21 mouse cellular contexts compared by ENCODE assay signal in genomic region chr11:30163081-30163480, GRCm38 (mm10).
DNase-seq lines count a peak whose midpoint lies in the region; ATAC-seq and TF ChIP-seq lines count a peak whose summit lies in the region.
"Had no signal": no experiment of that assay in that cellular context is flagged by ENCODE, and none has a peak within 500 bp of the region (broad histone marks: within the 10 kb centered on the region; RNA-seq: fewer than 3 reads in every experiment).

No protein-coding gene starts in this region.

- H3K9ac ChIP-seq in heart, embryonic 14.5 days (ENCODE audit: low read length): no peak overlapping the region
- H3K9ac ChIP-seq: forebrain, embryonic 13.5 days; hindbrain, embryonic 15.5 days; limb, embryonic 13.5 days; liver, embryonic 14.5 days; midbrain, embryonic 12.5 days; neural tube, embryonic 15.5 days; stomach, embryonic 15.5 days had no signal

- H3K4me2 ChIP-seq in heart, embryonic 14.5 days (ENCODE audit: low read length): no peak overlapping the region
- H3K4me2 ChIP-seq: forebrain, embryonic 13.5 days; hindbrain, embryonic 15.5 days; limb, embryonic 13.5 days; midbrain, embryonic 12.5 days; neural tube, embryonic 15.5 days; stomach, embryonic 15.5 days had no signal

- H3K4me1 ChIP-seq in heart, embryonic 14.5 days (ENCODE audit: control insufficient read depth in 2 of 2, insufficient read depth in 2 of 2, low read length in 2 of 2): peaks cover 49 to 96% of the 10 kb centered on the region in 2 experiments

- H3K36me3 ChIP-seq in heart, embryonic 14.5 days (ENCODE audit: control insufficient read depth, insufficient read depth, low read length): peaks cover 27% of the 10 kb centered on the region
- H3K36me3 ChIP-seq: hindbrain, embryonic 15.5 days; midbrain, embryonic 12.5 days; stomach, embryonic 15.5 days had no signal

- no peak overlapping the region for H3K4me3 ChIP-seq in gastrocnemius, adult 2 months
- H3K4me3 ChIP-seq in heart, embryonic 14.5 days (ENCODE audit: control insufficient read depth in 1 of 2, insufficient read depth in 1 of 2, low read depth in 1 of 2, low read length in 2 of 2): no peak overlapping the region
- H3K4me3 ChIP-seq in layer of hippocampus, adult 2 months: no peak overlapping the region
- H3K4me3 ChIP-seq: forebrain, embryonic 13.5 days; hindbrain, embryonic 15.5 days; limb, embryonic 13.5 days; midbrain, embryonic 12.5 days; neural tube, embryonic 15.5 days; stomach, embryonic 15.5 days had no signal

- peak overlapping the region; percentile 6; the same call in 1 of the 2 replicates for H3K27ac ChIP-seq in gastrocnemius, adult 2 months
- H3K27ac ChIP-seq in heart, embryonic 14.5 days (replicated peaks in 1 of 2; ENCODE audit: control insufficient read depth in 1 of 2, insufficient read depth in 1 of 2, low read depth in 2 of 2, low read length in 2 of 2): peak overlapping the region; percentile 46 to 89; a peak in 3 of 4 replicates
- peak overlapping the region; percentile 66; the same call in 1 of the 2 replicates for H3K27ac ChIP-seq in layer of hippocampus, adult 2 months
- H3K27ac ChIP-seq: forebrain, embryonic 13.5 days; hindbrain, embryonic 15.5 days; limb, embryonic 13.5 days; liver, embryonic 14.5 days; midbrain, embryonic 12.5 days; neural tube, embryonic 15.5 days; stomach, embryonic 15.5 days had no signal

- H3K9me3 ChIP-seq in heart, embryonic 14.5 days (ENCODE audit: control insufficient read depth, low read length): no peaks in the 10 kb centered on the region
- H3K9me3 ChIP-seq: forebrain, embryonic 13.5 days; hindbrain, embryonic 15.5 days; limb, embryonic 13.5 days; midbrain, embryonic 12.5 days; neural tube, embryonic 15.5 days; stomach, embryonic 15.5 days had no signal

- WGBS in heart, embryonic 14.5 days: 44% methylated on average over 4 of the region's 4 CpGs

- ATAC-seq in heart, embryonic 14.5 days (ENCODE audit: insufficient number of reproducible peaks, insufficient read depth, low FRiP score, low read depth): no peak
- ATAC-seq: forebrain, embryonic 13.5 days had no signal

- H3K27me3 ChIP-seq in heart, embryonic 14.5 days (ENCODE audit: control insufficient read depth, insufficient read depth, low read length): no peaks in the 10 kb centered on the region
- H3K27me3 ChIP-seq: forebrain, embryonic 13.5 days; hindbrain, embryonic 15.5 days; limb, embryonic 13.5 days; midbrain, embryonic 12.5 days; neural tube, embryonic 15.5 days; stomach, embryonic 15.5 days had no signal

- TF ChIP-seq CTCF in gastrocnemius, adult 2 months (IDR thresholded peaks at IDR 0.05): no peak
- TF ChIP-seq CTCF in layer of hippocampus, adult 2 months (conservative IDR thresholded peaks at IDR 0.05): no peak

- no peak for DNase-seq in gastrocnemius, adult 2 months
- no peak for DNase-seq in gastrocnemius, adult 8-10 months (ENCODE audit: low spot score in 2 of 2)
- no peak for DNase-seq in heart, adult 9 months (ENCODE audit: low spot score in 2 of 2)
- no peak for DNase-seq in layer of hippocampus, adult 2 months (ENCODE audit: low spot score in 2 of 2)
- no peak for DNase-seq in layer of hippocampus, postnatal 10 days (ENCODE audit: low spot score in 2 of 2)
- peak; percentile 82 for DNase-seq in 416B (ENCODE audit: low read depth)
- no peak for DNase-seq in yolk sac, embryonic 10.5 days (ENCODE audit: low spot score)
- DNase-seq: adrenal gland, adult 8-10 months; cerebellum, adult 8-10 months; gastrocnemius, postnatal 14 days; kidney, postnatal 36 days; lung, postnatal 10 days; thymus, postnatal 36 days had no signal

- intact Hi-C loops in gastrocnemius, adult 2 months (cut with DNase I): loop anchor here (5.0 to 10.0 kb wide), 2 partner anchors 34 to 102 kb away; partner anchors contain the start of gene Sptbn1

Comparison
In these comparisons a context has a peak if more than half of its experiments do, and no peak if none do; other contexts are left out.
1. H3K27ac ChIP-seq: peak in every context shown above with its lines; median percentile 68 in heart, embryonic 14.5 days; 66 in layer of hippocampus, adult 2 months; 6 in gastrocnemius, adult 2 months.